21 mouse cellular contexts compared by ENCODE assay signal in genomic region chr13:59076489-59076888, GRCm38 (mm10).
DNase-seq lines count a peak whose midpoint lies in the region; TF ChIP-seq lines count a peak whose summit lies in the region.
"Had no signal": no experiment of that assay in that cellular context is flagged by ENCODE, and none has a peak within 500 bp of the region (broad histone marks: within the 10 kb centered on the region; RNA-seq: fewer than 3 reads in every experiment).

No protein-coding gene starts in this region.

- DNase-seq in cerebellum, postnatal 14 days = peak; percentile 39 to 43
- DNase-seq in cerebellum, postnatal 4 days (ENCODE audit: low spot score in 2 of 2) = no peak
- DNase-seq in left cerebral cortex, adult 2 months (ENCODE audit: extremely low spot score in 1 of 2, low spot score in 2 of 2) = no peak
- no peak for DNase-seq in left cerebral cortex, postnatal 14 days (ENCODE audit: low spot score in 2 of 2)
- DNase-seq in fat pad, adult 2 months (ENCODE audit: extremely low read depth, low read depth, low spot score) = peak; percentile 39
- peak; percentile 36 for DNase-seq in gonadal fat pad, adult 2 months (ENCODE audit: low read depth)
- DNase-seq in heart, postnatal 25 days (ENCODE audit: low spot score) = no peak
- DNase-seq: adrenal gland, adult 2 months; adrenal gland, postnatal 10 days; adrenal gland, postnatal 25 days; cerebellum, adult 11 months; cerebellum, adult 18-20 months; cerebellum, adult 8-10 months; cerebellum, postnatal 25 days; embryo, embryonic 11 days; forebrain, postnatal 0 days had no signal

- intact Hi-C loops in left cerebral cortex, adult 2 months (cut with DNase I) = no loop called here
- intact Hi-C loops in left cerebral cortex, postnatal 14 days (cut with DNase I) = loop anchor here (10.0 kb wide), 1 partner anchor 132 kb away; no protein-coding TSS in a partner anchor
- intact Hi-C loops in heart, postnatal 25 days (cut with DNase I) = no loop called here

- peak overlapping the region; percentile 38; the same call in 1 of the 2 replicates for H3K27ac ChIP-seq in left cerebral cortex, adult 2 months
- H3K27ac ChIP-seq: embryonic facial prominence, embryonic 13.5 days; embryonic facial prominence, embryonic 15.5 days; forebrain, embryonic 13.5 days; forebrain, embryonic 15.5 days had no signal

- H3K4me3 ChIP-seq in left cerebral cortex, adult 2 months = no peak overlapping the region
- H3K4me3 ChIP-seq: embryonic facial prominence, embryonic 13.5 days; embryonic facial prominence, embryonic 15.5 days; erythroblast, embryonic 14.5 days; forebrain, embryonic 13.5 days; forebrain, embryonic 15.5 days had no signal

- TF ChIP-seq CTCF in left cerebral cortex, adult 2 months (IDR thresholded peaks at IDR 0.05) = no peak

Comparison
In these comparisons a context has a peak if more than half of its experiments do, and no peak if none do; other contexts are left out.
1. DNase-seq: peak in cerebellum, postnatal 14 days (2 of 2), fat pad, adult 2 months (single experiment) and gonadal fat pad, adult 2 months (single experiment); none in cerebellum, postnatal 4 days (0 of 2), left cerebral cortex, adult 2 months (0 of 2), left cerebral cortex, postnatal 14 days (0 of 2) and heart, postnatal 25 days (single experiment).